Mouse (Mus musculus) B cell, adult 62 days (primary cell): ENCODE data around the gene Megf6. TPM values are rescaled to one million over a fixed set of nuclear protein-coding genes. Genes with fewer than 3 reads are reported as not detected.

Experiments
- total RNA-seq: library from RNA; stranded (reverse); gene quantifications from 4 replicates; pipeline ENCODE4 v1.2.4, GENCODE M21; 2023

Megf6 gene
- 0.09 to 0.63 TPM in 2 of 4 replicates, not detected in the others for total RNA-seq

GRCm38 (mm10) chr4:154170506-154171150, at the start of gene Megf6:
TSS of gene Megf6 (plus strand) at chr4:154170730.

GRCm38 (mm10) chr4:154140182-154140212, 30.5 kb upstream of the Megf6 start, which contains the start of gene Trp73:
TSS of gene Trp73 (minus strand) at chr4:154140208.

GRCm38 (mm10) chr4:154142211-154143040, 28.1 kb upstream of the Megf6 start, which contains the start of gene Wrap73:
TSS of gene Wrap73 (plus strand) at chr4:154142372.

GRCm38 (mm10) chr4:154160538-154161390, 9.8 kb upstream of the Megf6 start, which contains the start of gene Tprgl:
TSS of gene Tprgl (minus strand) at chr4:154160666.

GRCm38 (mm10) chr4:154301466-154301881, 130.9 kb downstream of the Megf6 start, which contains the start of gene Arhgef16:
TSS of gene Arhgef16 (minus strand) at chr4:154301676.

Other genes starting within 250 kb of the Megf6 start
- gene A430005L14Rik, start 213.5 kb upstream of the Megf6 start, total RNA-seq: 12.7 to 25.2 TPM (median 20.2 TPM) in 4 replicates
- gene Dffb, start 195.6 kb upstream of the Megf6 start, total RNA-seq: 19.2 to 36.3 TPM (median 23.8 TPM) in 4 replicates
- 19.0 to 29.5 TPM (median 25.7 TPM) in 4 replicates for gene Cep104, start 195.5 kb upstream of the Megf6 start, total RNA-seq
- gene Lrrc47, start 159.0 kb upstream of the Megf6 start, total RNA-seq: 67.6 to 74.5 TPM (median 71.3 TPM) in 4 replicates
- not detected in 4 replicates for gene Smim1, start 144.5 kb upstream of the Megf6 start, total RNA-seq
- not detected in 4 replicates for gene Ccdc27, start 128.1 kb upstream of the Megf6 start, total RNA-seq
- gene Trp73, start 30.5 kb upstream of the Megf6 start, total RNA-seq: not detected in 4 replicates
- gene Wrap73, start 28.4 kb upstream of the Megf6 start, total RNA-seq: 13.2 to 20.7 TPM (median 16.9 TPM) in 4 replicates
- gene Tprgl, start 10.1 kb upstream of the Megf6 start, total RNA-seq: 118 to 128 TPM (median 125 TPM) in 4 replicates
- gene Arhgef16, start 130.9 kb downstream of the Megf6 start, total RNA-seq: not detected in 4 replicates
- gene B230104I21Rik, start 165.4 kb downstream of the Megf6 start, total RNA-seq: not detected in 4 replicates